Mouse (Mus musculus) megakaryocyte, embryonic 14.5 days (primary cell): ENCODE results near the gene Pard3.

Experiments
- FLI1 ChIP-seq: IDR thresholded peaks from 2 replicates; pipeline ENCODE4 v1.6.1; 2012; ENCODE audit warnings: low read length, inconsistent platforms, mixed read lengths
- GATA1 ChIP-seq: IDR thresholded peaks from 3 replicates; pipeline ENCODE4 v1.6.1; 2012; ENCODE audit warnings: mixed read lengths, low read length, inconsistent platforms, borderline replicate concordance

GRCm38 (mm10) chr8:127207455-127207854, 143.8 kb downstream of the Pard3 start:
- no peak for TF ChIP-seq GATA1
- no peak for TF ChIP-seq FLI1
